Mouse (Mus musculus) embryonic facial prominence, embryonic 11.5 days (tissue): ENCODE measurements around the gene Eepd1. TPM values are rescaled to one million over a fixed set of nuclear protein-coding genes. Genes with fewer than 3 reads are reported as not detected.

Experiments used
- ATAC-seq: fragments of 200-750 bp; cut with Nextera tagmentation; replicated peaks from 2 replicates; pipeline ENCODE4 v1.8.0; 2017; ENCODE audit warnings: low read depth; ENCODE audit not compliant: insufficient number of reproducible peaks, low FRiP score, low TSS enrichment
- DNase-seq: peaks from one replicate; pipeline ENCODE4 v3.0.0-alpha.2; 2015; ENCODE audit warnings: low spot score
- H3K27ac ChIP-seq: fragments of 300-500 bp; sonication (generic); replicated peaks from 2 replicates; pipeline ENCODE4 v1.5.1; 2014; ENCODE audit warnings: mild to moderate bottlenecking, low read depth, low read length, control low read depth
- H3K27me3 ChIP-seq: fragments of 300-500 bp; sonication (generic); 2 replicates; pipeline ENCODE4 v1.6.1; 2014; ENCODE audit warnings: mild to moderate bottlenecking, low read length, moderate library complexity, mixed read lengths; ENCODE audit not compliant: control insufficient read depth, insufficient read depth
- H3K36me3 ChIP-seq: fragments of 300-500 bp; sonication (generic); replicated peaks from 2 replicates; pipeline ENCODE4 v1.6.1; 2014; ENCODE audit warnings: low read depth, mild to moderate bottlenecking, low read length, moderate library complexity, mixed read lengths; ENCODE audit not compliant: control insufficient read depth, insufficient read depth
- H3K4me1 ChIP-seq: fragments of 300-500 bp; sonication (generic); 2 replicates; pipeline ENCODE4 v1.6.1; 2014; ENCODE audit warnings: low read length, mixed read lengths; ENCODE audit not compliant: control insufficient read depth, insufficient read depth
- H3K4me2 ChIP-seq: fragments of 300-500 bp; sonication (generic); 2 replicates; pipeline ENCODE4 v1.6.1; 2014; ENCODE audit warnings: low read depth, mild to moderate bottlenecking, control low read depth, low read length, moderate library complexity
- H3K4me3 ChIP-seq: fragments of 300-500 bp; sonication (generic); 2 replicates; pipeline ENCODE4 v1.5.1; 2014; ENCODE audit warnings: low read depth, low read length, control low read depth
- H3K9ac ChIP-seq: fragments of 300-500 bp; sonication (generic); replicated peaks from 2 replicates; pipeline ENCODE4 v1.6.1; 2014; ENCODE audit warnings: mild to moderate bottlenecking, control low read depth, low read length
- H3K9me3 ChIP-seq: fragments of 300-500 bp; sonication (generic); replicated peaks from 2 replicates; pipeline ENCODE4 v1.6.1; 2016; ENCODE audit warnings: mild to moderate bottlenecking, low read length, inconsistent platforms, mixed read lengths; ENCODE audit not compliant: control insufficient read depth
- whole genome bisulfite sequencing: fragments of 180-500 bp; shearing (Covaris S2); extraction: QIAGEN DNeasy Blood & Tissue Kit; methylation state at CpG from one replicate; pipeline ENCODE4 v1.1.7; 2014; 5-methylcytosine and 5-hydroxymethylcytosine counted together
- polyA plus RNA-seq: library from polyadenylated mRNA; unstranded; fragments of >200 nt; fragmentation: Nextera tagmentation; extraction: Ambion mirVana; gene quantifications from 2 replicates; pipeline ENCODE4 v1.2.1, GENCODE M21; 2014

Eepd1 gene
- polyA plus RNA-seq, 1 experiment from 2014 or later, result 16.1 TPM

DNA sequence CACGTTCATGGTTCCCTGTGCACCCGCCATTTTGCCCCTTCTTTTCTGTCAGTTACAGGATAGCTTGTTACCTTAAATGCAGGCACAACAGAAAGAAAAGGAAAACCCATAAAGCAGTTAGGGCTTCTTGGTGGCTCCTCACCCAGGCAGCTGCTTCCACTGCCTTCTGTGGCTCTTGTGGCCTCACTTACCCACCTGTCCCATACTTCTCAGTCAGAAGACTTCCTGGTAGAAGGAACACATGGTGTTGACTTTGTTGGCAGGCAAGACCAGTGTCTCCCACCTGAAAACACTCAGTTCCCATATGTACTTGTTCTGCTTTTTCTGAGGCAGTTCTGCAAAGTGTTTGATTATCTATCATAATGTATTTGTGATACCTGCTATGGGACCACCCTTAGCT, 40.5 kb downstream of the Eepd1 start:
- no peaks in the 10 kb centered on the region for H3K27me3 ChIP-seq
- no peak overlapping the region for H3K4me3 ChIP-seq
- DNase-seq (no peak), ATAC-seq (no peak)
- no peaks in the 10 kb centered on the region for H3K9me3 ChIP-seq
- H3K27ac ChIP-seq, result no peak overlapping the region
- H3K4me2 ChIP-seq, result no peak overlapping the region
- peaks cover 7% of the 10 kb centered on the region; the same call in 1 of the 2 replicates for H3K4me1 ChIP-seq
- 85% methylated on average over 2 of the region's 2 CpGs for WGBS
- H3K9ac ChIP-seq, result no peak overlapping the region
- H3K36me3 ChIP-seq, result no peaks in the 10 kb centered on the region

DNA sequence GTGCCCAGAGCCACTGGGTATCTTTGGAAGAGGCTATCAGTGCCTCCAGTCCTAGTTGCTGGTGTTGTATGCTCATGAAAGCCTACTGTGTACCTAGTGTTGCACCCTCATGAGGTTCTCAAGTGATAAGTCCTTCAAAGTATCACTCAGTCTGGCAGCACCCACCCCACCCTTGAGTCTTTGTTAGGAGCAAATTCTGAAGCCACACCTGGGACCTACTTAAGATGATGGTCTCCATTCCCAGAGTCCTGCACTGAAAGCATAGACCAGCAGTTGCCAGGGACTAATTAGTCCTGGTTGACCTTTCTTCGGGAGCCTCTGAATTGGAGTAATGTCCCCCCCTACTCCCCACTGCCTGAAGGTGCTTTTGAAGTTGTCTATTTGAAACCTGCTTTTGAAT, 45.2 kb downstream of the Eepd1 start:
- peak overlapping the region; percentile 52 for H3K27ac ChIP-seq
- no peaks in the 10 kb centered on the region for H3K27me3 ChIP-seq
- peaks cover 4% of the 10 kb centered on the region; the same call in 1 of the 2 replicates for H3K4me1 ChIP-seq
- ATAC-seq, result no peak; the same call in 1 of the 2 replicates
- no peak for DNase-seq
- H3K4me3 ChIP-seq, result no peak overlapping the region
- 12% methylated on average over 1 of the region's 1 CpGs for WGBS
- H3K36me3 ChIP-seq, result no peaks in the 10 kb centered on the region
- no peak overlapping the region; the same call in 1 of the 2 replicates for H3K4me2 ChIP-seq
- no peaks in the 10 kb centered on the region for H3K9me3 ChIP-seq
- no peak overlapping the region for H3K9ac ChIP-seq

DNA sequence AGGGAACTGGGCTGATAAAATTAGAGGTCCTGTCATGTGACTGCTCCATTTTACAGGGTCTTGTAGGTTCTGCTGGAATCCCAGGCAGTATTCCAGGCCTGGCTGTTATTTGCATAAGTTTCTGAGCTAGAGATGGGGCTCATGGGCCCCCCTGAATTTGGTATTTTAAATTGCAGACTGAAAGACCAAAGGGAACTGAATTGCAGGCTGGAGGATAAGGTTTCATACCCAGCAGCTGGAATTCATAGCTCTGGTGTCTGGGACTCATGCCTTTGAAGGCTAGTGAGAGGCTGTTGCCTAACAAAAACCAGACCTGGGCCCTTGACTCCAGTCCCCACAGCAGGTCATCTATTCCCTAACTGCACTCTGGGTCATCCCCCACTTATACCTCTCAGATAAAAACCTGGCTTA, 45.6 kb downstream of the Eepd1 start:
- H3K4me2 ChIP-seq, result no peak overlapping the region
- peak; percentile 94 for ATAC-seq
- H3K27ac ChIP-seq, result peak overlapping the region; percentile 22; the same call in 1 of the 2 replicates
- H3K9ac ChIP-seq, result no peak overlapping the region
- H3K9me3 ChIP-seq, result no peaks in the 10 kb centered on the region
- no peak overlapping the region for H3K4me3 ChIP-seq
- peak; percentile 90 for DNase-seq
- H3K4me1 ChIP-seq, result peaks cover 4% of the 10 kb centered on the region; the same call in 1 of the 2 replicates
- no peaks in the 10 kb centered on the region for H3K27me3 ChIP-seq
- no peaks in the 10 kb centered on the region for H3K36me3 ChIP-seq

DNA sequence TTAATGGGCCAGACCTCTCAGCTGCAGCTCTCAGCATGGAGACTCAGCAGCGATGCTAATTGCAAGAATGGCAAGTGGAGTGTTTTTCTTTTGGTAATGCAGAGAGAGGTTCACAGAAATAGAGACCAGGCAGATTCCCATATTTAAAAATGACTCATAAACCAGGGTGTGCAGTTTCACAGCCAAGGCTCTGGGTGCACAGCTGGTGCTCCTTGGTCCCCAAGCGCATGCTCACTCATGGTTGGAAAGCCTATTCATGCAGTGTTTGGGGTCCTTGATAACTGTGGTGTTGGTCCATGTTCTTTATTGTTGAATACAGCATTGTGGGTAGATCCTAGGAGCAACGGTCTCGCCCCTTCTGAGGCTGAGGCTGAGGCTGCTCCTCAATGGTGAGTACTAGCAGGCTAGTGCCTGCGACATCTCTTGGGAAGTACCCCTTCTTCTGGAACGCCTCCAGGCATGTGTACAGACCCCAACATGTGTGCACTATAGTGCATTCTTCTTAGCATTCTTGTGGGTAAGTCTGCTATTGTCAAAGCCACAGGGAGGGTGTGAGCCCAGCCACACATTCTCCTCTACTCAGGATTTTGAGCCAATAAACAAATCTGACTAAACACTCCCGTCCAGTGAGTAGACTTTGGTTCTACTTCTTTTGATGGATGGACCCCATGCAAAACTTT, 46.2 kb downstream of the Eepd1 start:
- no peak; the same call in 1 of the 2 replicates for ATAC-seq
- Histone ChIP-seq H3K9ac (no peak overlapping the region), H3K36me3 (no peaks in the 10 kb centered on the region), H3K4me1 (peaks cover 4% of the 10 kb centered on the region; the same call in 1 of the 2 replicates), H3K27me3 (no peaks in the 10 kb centered on the region), H3K27ac (peak overlapping the region; percentile 22), H3K4me2 (no peak overlapping the region), H3K9me3 (no peaks in the 10 kb centered on the region), H3K4me3 (no peak overlapping the region)
- DNase-seq, result peak; percentile 30
- WGBS, result 52% methylated on average over 7 of the region's 7 CpGs

DNA sequence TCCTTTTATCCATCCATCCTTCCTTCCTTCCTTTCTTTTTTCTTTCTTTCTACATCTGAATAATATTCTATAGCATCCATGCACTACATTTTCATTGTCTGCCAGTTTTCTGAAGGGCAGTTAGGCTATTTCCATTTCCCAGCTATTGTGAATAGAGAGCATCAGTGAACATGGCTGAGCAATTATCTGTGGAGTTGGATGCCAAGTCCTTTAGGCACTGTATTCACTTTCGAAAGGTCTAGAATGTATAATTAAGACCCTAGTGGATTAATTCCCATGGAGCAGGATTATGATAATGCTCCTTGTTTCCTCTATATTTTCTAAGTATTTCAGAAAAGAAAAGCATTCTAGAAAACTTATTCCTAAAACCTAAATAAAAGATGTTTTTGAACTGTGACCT, 50.3 kb downstream of the Eepd1 start:
- H3K27me3 ChIP-seq, result no peaks in the 10 kb centered on the region
- DNase-seq, result no peak
- no peak for ATAC-seq
- WGBS, result 77% methylated on average over 1 of the region's 1 CpGs
- H3K4me3 ChIP-seq, result no peak overlapping the region
- H3K4me1 ChIP-seq, result no peaks in the 10 kb centered on the region; the same call in 1 of the 2 replicates
- H3K36me3 ChIP-seq, result no peaks in the 10 kb centered on the region
- H3K4me2 ChIP-seq, result no peak overlapping the region
- H3K9ac ChIP-seq, result no peak overlapping the region
- no peaks in the 10 kb centered on the region for H3K9me3 ChIP-seq
- H3K27ac ChIP-seq, result no peak overlapping the region

DNA sequence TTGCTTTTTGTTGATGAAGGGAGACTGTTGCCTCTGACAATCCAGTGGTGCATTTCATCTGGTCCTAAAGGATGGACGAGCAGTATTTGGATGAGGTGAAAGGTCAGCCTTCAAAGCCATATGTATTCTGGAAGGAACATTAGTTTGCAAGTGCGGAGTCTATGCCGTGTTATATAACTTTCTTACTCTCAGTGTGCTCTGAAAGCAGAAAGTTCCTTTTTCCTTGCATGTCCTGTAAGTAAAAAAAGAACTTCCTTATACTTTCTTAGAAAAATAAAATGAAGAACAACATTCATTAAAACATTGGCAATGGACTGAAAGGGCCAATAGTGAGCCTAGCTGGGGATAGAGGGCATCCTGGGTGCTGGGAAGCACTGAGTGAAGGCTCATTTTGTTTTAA, 50.8 kb downstream of the Eepd1 start:
- H3K27ac ChIP-seq, result no peak overlapping the region
- H3K27me3 ChIP-seq, result no peaks in the 10 kb centered on the region
- DNase-seq (no peak), ATAC-seq (no peak)
- no peak overlapping the region for H3K9ac ChIP-seq
- H3K4me2 ChIP-seq, result no peak overlapping the region
- H3K9me3 ChIP-seq, result no peaks in the 10 kb centered on the region
- 55% methylated on average over 3 of the region's 3 CpGs for WGBS
- no peaks in the 10 kb centered on the region for H3K4me1 ChIP-seq
- no peak overlapping the region for H3K4me3 ChIP-seq
- no peaks in the 10 kb centered on the region for H3K36me3 ChIP-seq

DNA sequence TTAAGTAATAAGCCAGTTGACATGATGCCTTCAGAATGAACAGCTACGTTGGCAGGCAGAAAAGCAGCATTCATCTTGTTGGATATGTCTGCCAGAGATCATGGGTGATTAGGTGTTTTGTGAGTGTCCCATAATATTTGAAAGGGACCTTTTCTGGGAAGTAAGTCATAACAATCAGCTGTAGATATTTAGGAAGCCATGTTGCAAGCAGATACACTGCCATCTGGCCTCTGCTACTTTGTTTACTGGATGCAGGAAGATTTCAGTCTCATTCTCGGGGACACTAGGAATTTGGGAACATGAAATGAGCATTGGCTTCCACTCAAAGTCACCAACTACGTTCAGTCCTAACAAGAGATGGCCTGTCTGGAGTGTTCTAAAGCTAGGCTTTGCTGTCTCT, 54.1 kb downstream of the Eepd1 start:
- no peaks in the 10 kb centered on the region for H3K27me3 ChIP-seq
- H3K9ac ChIP-seq, result no peak overlapping the region
- H3K4me3 ChIP-seq, result no peak overlapping the region
- no peaks in the 10 kb centered on the region for H3K4me1 ChIP-seq
- WGBS, result 87% methylated on average over 3 of the region's 3 CpGs
- H3K36me3 ChIP-seq, result no peaks in the 10 kb centered on the region
- H3K9me3 ChIP-seq, result no peaks in the 10 kb centered on the region
- no peak overlapping the region for H3K4me2 ChIP-seq
- no peak for DNase-seq
- ATAC-seq, result no peak
- H3K27ac ChIP-seq, result no peak overlapping the region

DNA sequence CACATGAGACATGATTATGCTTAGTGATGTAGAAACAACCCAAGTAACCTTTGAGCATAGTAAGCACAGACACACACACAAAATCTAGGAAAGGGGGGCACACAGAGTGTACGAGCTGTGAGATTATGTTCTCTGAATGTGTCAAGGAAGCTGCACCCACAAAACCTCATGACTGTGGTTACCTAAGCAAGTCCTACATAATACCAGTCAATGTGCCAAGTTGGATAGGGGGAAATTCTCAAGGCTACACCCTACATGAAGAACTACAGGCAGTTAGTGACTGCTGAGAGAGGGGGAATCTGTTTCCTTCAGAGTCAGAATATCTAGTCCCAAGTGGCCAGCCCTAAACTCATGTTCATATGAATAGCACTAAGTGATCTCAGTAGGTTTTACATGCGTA, 58.1 kb downstream of the Eepd1 start:
- H3K4me1 ChIP-seq, result no peaks in the 10 kb centered on the region
- H3K9ac ChIP-seq, result no peak overlapping the region
- 82% methylated on average over 2 of the region's 2 CpGs for WGBS
- H3K4me3 ChIP-seq, result no peak overlapping the region
- H3K27ac ChIP-seq, result no peak overlapping the region
- ATAC-seq, result no peak
- no peaks in the 10 kb centered on the region for H3K9me3 ChIP-seq
- H3K36me3 ChIP-seq, result no peaks in the 10 kb centered on the region
- no peaks in the 10 kb centered on the region for H3K27me3 ChIP-seq
- DNase-seq, result no peak
- H3K4me2 ChIP-seq, result no peak overlapping the region
